31 mouse cellular contexts compared by ENCODE assay signal in the genomic region with DNA sequence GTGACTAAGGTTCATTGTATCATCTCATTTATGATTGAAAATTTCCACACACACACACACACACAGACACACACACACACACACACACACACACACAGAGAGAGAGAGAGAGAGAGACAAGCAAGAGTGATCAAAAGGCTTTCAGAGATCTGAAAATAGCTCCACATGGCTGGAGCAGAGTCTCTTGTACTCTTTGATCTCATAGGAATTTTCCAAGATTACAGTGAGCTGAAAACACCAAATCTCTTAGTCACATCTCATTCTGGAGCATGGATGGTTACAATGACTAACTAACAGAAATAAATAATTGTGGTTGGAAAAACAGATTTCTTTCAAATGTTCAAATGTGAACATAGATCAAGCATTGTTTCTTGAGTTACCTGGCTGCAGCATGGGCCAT. TPM values are rescaled to one million over a fixed set of nuclear protein-coding genes. Genes with fewer than 3 reads are reported as not detected.
"Had no signal": no experiment of that assay in that cellular context is flagged by ENCODE, and none has a peak within 500 bp of the region (broad histone marks: within the 10 kb centered on the region; RNA-seq: fewer than 3 reads in every experiment).

No protein-coding gene starts in this region.

- H3K27me3 ChIP-seq: heart, embryonic 12.5 days; hindbrain, embryonic 12.5 days; intestine, embryonic 15.5 days; limb, embryonic 12.5 days had no signal

- DNase-seq: gastrocnemius, postnatal 10 days; gastrocnemius, postnatal 25 days; heart, adult 18-20 months; heart, postnatal 10 days; heart, postnatal 4 days; kidney, adult 18-20 months; kidney, adult 8-10 months; kidney, postnatal 10 days; kidney, postnatal 25 days; kidney, postnatal 4 days; liver; liver, embryonic 13.5 days had no signal

- ATAC-seq: hindbrain, embryonic 16.5 days; inflammation-experienced regulatory T-cells, adult 6 months; intestine, embryonic 15.5 days; intestine, postnatal 0 days had no signal

RNA-seq across cellular contexts. Expression of gene Akr1b7, which starts 47.3 kb away (rescaled TPM):
- total RNA-seq: gastrocnemius, adult 18-20 months; gastrocnemius, postnatal 10 days; gastrocnemius, postnatal 25 days; granulocyte monocyte progenitor cell, adult 5-6 weeks; heart, adult 18-20 months; heart, postnatal 10 days; heart, postnatal 25 days; heart, postnatal 4 days; layer of hippocampus, adult 2 months; layer of hippocampus, postnatal 10 days; layer of hippocampus, postnatal 25 days; left cerebral cortex, adult 2 months; left cerebral cortex, postnatal 14 days; left cerebral cortex, postnatal 36 days had no signal
- polyA plus RNA-seq: hindbrain, embryonic 10.5 days; hindbrain, embryonic 14.5 days; inflammation-experienced regulatory T-cells, adult 6 months; limb, embryonic 10.5 days; limb, embryonic 12.5 days had no signal
